Mouse (Mus musculus) CH12.LX (cell line): ENCODE results near the gene Rfx2.

Experiments
- BHLHE40 ChIP-seq: IDR thresholded peaks from 2 replicates; pipeline ENCODE4 v1.6.1; 2011; ENCODE audit warnings: mild to moderate bottlenecking, low read depth, low read length, improper control_type of control experiment
- CTCF ChIP-seq, 2 experiments: IDR thresholded peaks in 1 of 2; conservative IDR thresholded peaks in 1 of 2; 2 replicates each; pipeline ENCODE4 v1.5.1; 2011 to 2012; ENCODE audit warnings: low read depth in 2 of 2, low read length in 2 of 2, improper control_type of control experiment in 1 of 2, inconsistent platforms in 1 of 2, mild to moderate bottlenecking in 1 of 2, moderate library complexity in 1 of 2
- MAX ChIP-seq: IDR thresholded peaks from 2 replicates; pipeline ENCODE4 v1.6.1; 2011; ENCODE audit warnings: low read length, improper control_type of control experiment
- RCOR1 ChIP-seq: conservative IDR thresholded peaks from 2 replicates; pipeline ENCODE4 v1.6.1; 2012; ENCODE audit warnings: low read depth, mild to moderate bottlenecking, inconsistent platforms, low read length, improper control_type of control experiment

GRCm38 (mm10) chr17:56822380-56822779, 8.4 kb downstream of the Rfx2 start:
- no peak for TF ChIP-seq BHLHE40
- TF ChIP-seq CTCF (conservative IDR thresholded peaks at IDR 0.05 in 1 of 2, IDR thresholded peaks at IDR 0.05 in 1 of 2; ENCODE audit: low read depth in 2 of 2, low read length in 2 of 2), result no peak
- no peak for TF ChIP-seq RCOR1
- TF ChIP-seq MAX, result no peak
